Mouse (Mus musculus) thymus, adult 2 months (tissue): ENCODE measurements around the gene Rxfp4.

Source experiments
- CTCF ChIP-seq: fragments of 200-500 bp; IDR thresholded peaks from 2 replicates; pipeline ENCODE4 v1.5.1; 2012; ENCODE audit warnings: mild to moderate bottlenecking, control low read depth, low read length, moderate library complexity, borderline replicate concordance; ENCODE audit not compliant: control insufficient read depth, poor library complexity, insufficient read depth; ENCODE audit errors: extremely low read depth
- POLR2A ChIP-seq: fragments of 200-500 bp; IDR thresholded peaks from 2 replicates; pipeline ENCODE4 v1.6.1; 2012; ENCODE audit warnings: mild to moderate bottlenecking, low read length, control low read depth, moderate library complexity; ENCODE audit not compliant: control insufficient read depth, poor library complexity, insufficient read depth; ENCODE audit errors: extremely low read depth

GRCm38 (mm10) chr3:88649186-88649585 lies 3.8 kb downstream of the Rxfp4 start:
- TF ChIP-seq CTCF: no peak
- TF ChIP-seq POLR2A: no peak
